Mouse (Mus musculus): ENCODE data around the gene Fchsd2. TPM values are rescaled to one million over a fixed set of nuclear protein-coding genes. Genes with fewer than 3 reads are reported as not detected.

Gene Fchsd2
- 365 to 486 TPM (median 434 TPM) in 4 replicates for total RNA-seq (2023; ENCODE audit: inconsistent age)

GRCm38 (mm10) chr7:101092618-101093017 lies at the start of gene Fchsd2:
Fchsd2 (plus strand) TSS chr7:101092863.

GRCm38 (mm10) chr7:101301881-101302456 lies 209.3 kb downstream of the Fchsd2 start, which contains the start of gene Atg16l2:
Atg16l2 (minus strand) TSS chr7:101302251.

GRCm38 (mm10) chr7:101317014-101317413 lies 224.4 kb downstream of the Fchsd2 start, which contains the start of gene Stard10:
Stard10 (plus strand) TSS chr7:101317086.

Other genes starting within 250 kb of the Fchsd2 start
- 25.6 to 39.7 TPM (median 33.8 TPM) in 4 replicates for gene Relt, start 229.4 kb upstream of the Fchsd2 start, total RNA-seq (2023; ENCODE audit: inconsistent age)
- gene Arhgef17, start 160.8 kb upstream of the Fchsd2 start, total RNA-seq (2023; ENCODE audit: inconsistent age), result not detected in 4 replicates
- 0.30 TPM in 1 of 4 replicates, not detected in the others for gene P2ry6, start 118.2 kb upstream of the Fchsd2 start, total RNA-seq (2023; ENCODE audit: inconsistent age)
- gene P2ry2, start 80.0 kb upstream of the Fchsd2 start, total RNA-seq (2023; ENCODE audit: inconsistent age), result 0.19 to 0.58 TPM (median 0.44 TPM) in 4 replicates
- gene Atg16l2, start 209.4 kb downstream of the Fchsd2 start, total RNA-seq (2023; ENCODE audit: inconsistent age), result 137 to 179 TPM (median 162 TPM) in 4 replicates
- gene Stard10, start 224.2 kb downstream of the Fchsd2 start, total RNA-seq (2023; ENCODE audit: inconsistent age), result 33.3 to 40.8 TPM (median 33.9 TPM) in 4 replicates